Mouse (Mus musculus): ENCODE measurements around the gene Csf2rb2.
"Not testable (repeated sequence)": the region's sequence is repeated elsewhere in the genome, so short reads cannot be mapped to it uniquely, and the experiment has no call there.

Gene Csf2rb2

GRCm38 (mm10) chr15:78305341-78305933 is at the start of gene Csf2rb2:
Gene Csf2rb2 (minus strand): TSS chr15:78305721.
- DNase-seq (ENCODE audit: low spot score): no peak

GRCm38 (mm10) chr15:78354958-78355357 is 49.4 kb upstream of the Csf2rb2 start:
- peak; percentile 75 for DNase-seq (ENCODE audit: low spot score)

GRCm38 (mm10) chr15:78351586-78352165 is 46.2 kb upstream of the Csf2rb2 start:
- no peak for DNase-seq (ENCODE audit: low spot score)

GRCm38 (mm10) chr15:78344567-78344966 is 39.0 kb upstream of the Csf2rb2 start:
- DNase-seq (ENCODE audit: low spot score): no peak

- DNase-seq (ENCODE audit: low spot score): no peak
Measured at GRCm38 (mm10) chr15:78343683-78344082, 38.2 kb upstream of the Csf2rb2 start.

- not testable (repeated sequence) for DNase-seq (ENCODE audit: low spot score)
Measured at GRCm38 (mm10) chr15:78340919-78341318, 35.4 kb upstream of the Csf2rb2 start.

GRCm38 (mm10) chr15:78339627-78340423 is 34.3 kb upstream of the Csf2rb2 start:
- peak; percentile 79 for DNase-seq (ENCODE audit: low spot score)

- DNase-seq (ENCODE audit: low spot score): no peak
Measured at GRCm38 (mm10) chr15:78334380-78334779, 28.9 kb upstream of the Csf2rb2 start.

GRCm38 (mm10) chr15:78332981-78333380 is 27.5 kb upstream of the Csf2rb2 start:
- DNase-seq (ENCODE audit: low spot score): no peak

GRCm38 (mm10) chr15:78331523-78332340 is 26.2 kb upstream of the Csf2rb2 start:
- no peak for DNase-seq (ENCODE audit: low spot score)

GRCm38 (mm10) chr15:78330706-78331105 is 25.2 kb upstream of the Csf2rb2 start:
- no peak for DNase-seq (ENCODE audit: low spot score)

- not testable (repeated sequence) for DNase-seq (ENCODE audit: low spot score)
Measured at GRCm38 (mm10) chr15:78329972-78330371, 24.5 kb upstream of the Csf2rb2 start.

- DNase-seq (ENCODE audit: low spot score): no peak
Measured at GRCm38 (mm10) chr15:78328520-78329097, 23.1 kb upstream of the Csf2rb2 start.

GRCm38 (mm10) chr15:78327753-78328341 is 22.3 kb upstream of the Csf2rb2 start:
- not testable (repeated sequence) for DNase-seq (ENCODE audit: low spot score)

- no peak for DNase-seq (ENCODE audit: low spot score)
Measured at GRCm38 (mm10) chr15:78326747-78327146, 21.2 kb upstream of the Csf2rb2 start.

GRCm38 (mm10) chr15:78325671-78326339 is 20.3 kb upstream of the Csf2rb2 start, which contains the start of gene Csf2rb:
Gene Csf2rb (plus strand): TSS chr15:78325752.
- DNase-seq (ENCODE audit: low spot score): no peak

- no peak for DNase-seq (ENCODE audit: low spot score)
Measured at GRCm38 (mm10) chr15:78324294-78324693, 18.8 kb upstream of the Csf2rb2 start.

- no peak for DNase-seq (ENCODE audit: low spot score)
Measured at GRCm38 (mm10) chr15:78323366-78323765, 17.8 kb upstream of the Csf2rb2 start.

GRCm38 (mm10) chr15:78320825-78321496 is 15.4 kb upstream of the Csf2rb2 start:
- DNase-seq (ENCODE audit: low spot score): peak; percentile 92
